ENCODE assay signal across 9 mouse cellular contexts in genomic region chr13:55168958-55169369, GRCm38 (mm10). TPM values are rescaled to one million over a fixed set of nuclear protein-coding genes. Genes with fewer than 3 reads are reported as not detected.
DNase-seq lines count a peak whose midpoint lies in the region; ATAC-seq and TF ChIP-seq lines count a peak whose summit lies in the region.
"Had no signal": no experiment of that assay in that cellular context is flagged by ENCODE, and none has a peak within 500 bp of the region (broad histone marks: within the 10 kb centered on the region; RNA-seq: fewer than 3 reads in every experiment).

No protein-coding gene starts in this region.

- no peak for TF ChIP-seq POLR2A in kidney, adult 2 months (IDR thresholded peaks at IDR 0.05; ENCODE audit: low read depth, low read length)

- no peak for TF ChIP-seq EP300 in liver, postnatal 0 days (IDR thresholded peaks at IDR 0.05; ENCODE audit: low read depth)

- no peak overlapping the region for H3K4me3 ChIP-seq in liver, embryonic 12.5 days
- H3K4me3 ChIP-seq in kidney, adult 2 months (ENCODE audit: insufficient read depth, low read depth, low read length) = no peak overlapping the region
- no peak overlapping the region for H3K4me3 ChIP-seq in lung, embryonic 16.5 days (ENCODE audit: low read length)
- H3K4me3 ChIP-seq in liver, postnatal 0 days (ENCODE audit: low read depth, low read length) = no peak overlapping the region

- DNase-seq in liver = peak; percentile 24
- DNase-seq in gastrocnemius, postnatal 14 days = peak; percentile 85
- peak; percentile 79 for DNase-seq in kidney, adult 2 months
- DNase-seq in ovary, postnatal 36 days (ENCODE audit: low spot score) = peak; percentile 66
- no peak for DNase-seq in c-Kit-positive CD71-positive TER-119-positive erythroid progenitor cells, embryonic 14.5 days (ENCODE audit: low spot score)
- DNase-seq in liver, postnatal 0 days = no peak

- no peaks in the 10 kb centered on the region for H3K9me3 ChIP-seq in liver, embryonic 12.5 days (replicated peaks)
- peaks cover 4% of the 10 kb centered on the region; the same call in 1 of the 2 replicates for H3K9me3 ChIP-seq in lung, embryonic 16.5 days (ENCODE audit: control insufficient read depth, low read length)
- no peaks in the 10 kb centered on the region; the same call in 1 of the 2 replicates for H3K9me3 ChIP-seq in liver, postnatal 0 days (ENCODE audit: low read length)

- H3K4me1 ChIP-seq in liver, embryonic 12.5 days = peaks cover 8% of the 10 kb centered on the region
- peaks cover 26% of the 10 kb centered on the region for H3K4me1 ChIP-seq in kidney, adult 2 months (ENCODE audit: control insufficient read depth, insufficient read depth, low read length)
- H3K4me1 ChIP-seq in lung, embryonic 16.5 days (replicated peaks; ENCODE audit: control insufficient read depth, insufficient read depth, low read length) = peaks cover 27% of the 10 kb centered on the region
- H3K4me1 ChIP-seq in liver, postnatal 0 days (ENCODE audit: insufficient read depth) = peaks cover 6% of the 10 kb centered on the region

- intact Hi-C loops in gastrocnemius, postnatal 14 days (cut with DNase I; ENCODE audit: low total_unique reads) = no loop called here

- H3K27me3 ChIP-seq in liver, embryonic 12.5 days (replicated peaks) = peaks cover 1% of the 10 kb centered on the region; the same call in 1 of the 2 replicates
- H3K27me3 ChIP-seq in kidney, adult 2 months (replicated peaks; ENCODE audit: control insufficient read depth, insufficient read depth, low read length) = no peaks in the 10 kb centered on the region
- H3K27me3 ChIP-seq in lung, embryonic 16.5 days (ENCODE audit: control insufficient read depth, insufficient read depth, low read depth, low read length) = no peaks in the 10 kb centered on the region
- no peaks in the 10 kb centered on the region for H3K27me3 ChIP-seq in liver, postnatal 0 days (ENCODE audit: insufficient read depth, low read length)

- H3K9ac ChIP-seq in liver, embryonic 12.5 days = no peak overlapping the region
- no peak overlapping the region for H3K9ac ChIP-seq in lung, embryonic 16.5 days (ENCODE audit: low read length)
- H3K9ac ChIP-seq in liver, postnatal 0 days (replicated peaks) = no peak overlapping the region

- TF ChIP-seq CTCF in kidney, adult 2 months (conservative IDR thresholded peaks at IDR 0.05; ENCODE audit: insufficient read depth, insufficient read length, low read depth, low read length) = no peak
- TF ChIP-seq CTCF in liver, postnatal 0 days (IDR thresholded peaks at IDR 0.05; ENCODE audit: low read depth) = no peak

- no peaks in the 10 kb centered on the region for H3K36me3 ChIP-seq in liver, embryonic 12.5 days
- no peaks in the 10 kb centered on the region for H3K36me3 ChIP-seq in kidney, adult 2 months (ENCODE audit: control insufficient read depth, insufficient read depth, low read length)
- peaks cover 7% of the 10 kb centered on the region; the same call in 1 of the 2 replicates for H3K36me3 ChIP-seq in lung, embryonic 16.5 days (ENCODE audit: control insufficient read depth, insufficient read depth, low read length)
- H3K36me3 ChIP-seq in liver, postnatal 0 days (replicated peaks; ENCODE audit: insufficient read depth, low read length) = no peaks in the 10 kb centered on the region

- WGBS in liver, embryonic 12.5 days (ENCODE audit: insufficient replicate concordance) = 81% methylated on average over 13 of the region's 13 CpGs
- 43% methylated on average over 13 of the region's 13 CpGs for WGBS in kidney, adult 2 months
- WGBS in lung, embryonic 16.5 days = 66% methylated on average over 13 of the region's 13 CpGs
- 84% methylated on average over 13 of the region's 13 CpGs for WGBS in liver, postnatal 0 days (ENCODE audit: insufficient replicate concordance)

- no peak overlapping the region for H3K4me2 ChIP-seq in liver, embryonic 12.5 days
- H3K4me2 ChIP-seq in lung, embryonic 16.5 days (ENCODE audit: low read depth, low read length) = no peak overlapping the region
- H3K4me2 ChIP-seq in liver, postnatal 0 days (ENCODE audit: low read depth, low read length) = no peak overlapping the region

- no peak overlapping the region for H3K27ac ChIP-seq in liver, embryonic 12.5 days
- H3K27ac ChIP-seq in kidney, adult 2 months (ENCODE audit: insufficient read depth, low read depth, low read length) = peak overlapping the region; percentile 55
- peak overlapping the region; percentile 79 for H3K27ac ChIP-seq in lung, embryonic 16.5 days (ENCODE audit: low read length)
- no peak overlapping the region for H3K27ac ChIP-seq in liver, postnatal 0 days (ENCODE audit: low read depth)

- ATAC-seq in liver, embryonic 12.5 days = no peak
- peak; percentile 88 for ATAC-seq in lung, embryonic 16.5 days (ENCODE audit: low read depth)
- ATAC-seq in liver, postnatal 0 days = no peak

RNA-seq across cellular contexts. Expression of gene Fgfr4, which starts 16.5 kb away (rescaled TPM):
- polyA plus RNA-seq in liver, embryonic 12.5 days (2016; fragmentation: Nextera tagmentation; extraction: Ambion mirVana) = 5.0 and 5.7 TPM in 2 replicates
- total RNA-seq in gastrocnemius, postnatal 14 days (2021) = 1 to 10 TPM; 6.6 to 6.7 TPM
- 35.3 and 43.5 TPM in 2 replicates for polyA plus RNA-seq in kidney, adult 2 months (2012; rRNA removed)
- polyA plus RNA-seq in lung, embryonic 16.5 days (2015; fragmentation: Nextera tagmentation; extraction: Ambion mirVana) = 26.3 and 27.7 TPM in 2 replicates
- 4.9 and 5.1 TPM in 2 replicates for polyA plus RNA-seq in liver, postnatal 0 days (2015; fragmentation: Nextera tagmentation; extraction: Ambion mirVana)

RNA-seq across cellular contexts. Expression of gene Gm17617, which starts 35.6 kb away (rescaled TPM):
- polyA plus RNA-seq in liver, embryonic 12.5 days (2016; fragmentation: Nextera tagmentation; extraction: Ambion mirVana) = not detected in 2 replicates
- total RNA-seq in gastrocnemius, postnatal 14 days (2021) = not detected
- not detected in 2 replicates for polyA plus RNA-seq in kidney, adult 2 months (2012; rRNA removed)
- not detected in 2 replicates for polyA plus RNA-seq in lung, embryonic 16.5 days (2015; fragmentation: Nextera tagmentation; extraction: Ambion mirVana)
- polyA plus RNA-seq in liver, postnatal 0 days (2015; fragmentation: Nextera tagmentation; extraction: Ambion mirVana) = not detected in 2 replicates
- total RNA-seq: left cerebral cortex, adult 18-20 months had no signal

RNA-seq across cellular contexts. Expression of gene Nsd1, which starts 40.6 kb away (rescaled TPM):
- 27.1 and 27.5 TPM in 2 replicates for polyA plus RNA-seq in liver, embryonic 12.5 days (2016; fragmentation: Nextera tagmentation; extraction: Ambion mirVana)
- total RNA-seq in gastrocnemius, postnatal 14 days (2021) = 10 to 100 TPM; 55.6 to 59.2 TPM
- 17.6 and 19.6 TPM in 2 replicates for polyA plus RNA-seq in kidney, adult 2 months (2012; rRNA removed)
- polyA plus RNA-seq in lung, embryonic 16.5 days (2015; fragmentation: Nextera tagmentation; extraction: Ambion mirVana) = 50.7 and 56.2 TPM in 2 replicates
- 18.6 and 20.6 TPM in 2 replicates for polyA plus RNA-seq in liver, postnatal 0 days (2015; fragmentation: Nextera tagmentation; extraction: Ambion mirVana)

Comparison
In these comparisons a context has a peak if more than half of its experiments do, and no peak if none do; other contexts are left out.
1. DNase-seq: peak in liver (single experiment), gastrocnemius, postnatal 14 days (single experiment), kidney, adult 2 months (single experiment) and ovary, postnatal 36 days (single experiment); none in c-Kit-positive CD71-positive TER-119-positive erythroid progenitor cells, embryonic 14.5 days (single experiment) and liver, postnatal 0 days (single experiment).
2. H3K27ac ChIP-seq: peak in kidney, adult 2 months (single experiment) and lung, embryonic 16.5 days (single experiment); none in liver, embryonic 12.5 days (single experiment) and liver, postnatal 0 days (single experiment).